Mouse (Mus musculus) spleen, postnatal 14 days (tissue): ENCODE measurements around the gene Tob2.

ENCODE experiments used
- DNase-seq, 2 experiments: peaks; one replicate each; pipeline ENCODE4 v3.0.0; 2021 to 2022; ENCODE audit warnings: low spot score in 2 of 2

Gene Tob2

DNA sequence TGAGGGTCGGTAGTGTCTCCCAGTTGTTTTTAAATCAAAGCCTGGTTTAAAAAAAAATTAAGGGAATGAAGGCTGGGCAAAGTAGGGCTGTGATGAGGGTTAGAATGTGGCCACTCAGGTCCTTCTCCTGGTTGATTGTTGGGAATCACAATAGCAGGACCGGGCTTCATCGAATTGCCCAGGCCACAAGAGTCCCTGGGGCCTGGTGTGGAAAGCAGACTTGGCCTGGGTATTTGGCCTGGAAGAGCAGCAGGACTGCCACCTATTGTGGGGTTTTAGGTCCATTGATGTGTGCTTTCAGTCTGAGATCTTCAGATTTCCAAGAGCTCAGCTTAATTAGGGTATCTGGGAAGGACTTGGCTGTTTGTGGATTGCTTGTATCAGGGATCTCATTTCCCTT is 46.3 kb downstream of the Tob2 start:
- no peak for DNase-seq

DNA sequence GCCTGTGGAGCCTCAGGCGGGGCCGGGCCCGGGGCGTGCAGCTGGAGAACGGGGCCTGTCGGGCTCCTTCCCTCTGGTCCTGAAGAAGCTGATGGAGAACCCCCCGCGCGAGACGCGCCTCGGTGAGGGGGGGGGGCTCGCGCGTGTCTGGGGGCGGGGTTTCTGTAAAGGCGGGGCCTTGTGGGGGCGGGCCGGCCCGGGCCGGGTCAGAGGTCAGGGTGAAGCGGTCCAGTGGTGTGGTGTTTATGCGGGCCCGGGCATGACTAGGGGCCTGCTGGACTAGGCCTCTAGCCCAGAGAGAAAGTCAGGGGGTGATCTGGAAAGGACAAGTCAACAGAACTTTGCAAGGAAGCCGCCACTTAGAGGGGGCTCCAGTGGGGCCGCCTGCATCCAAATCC is 47.0 kb downstream of the Tob2 start:
- DNase-seq, result no peak

DNA sequence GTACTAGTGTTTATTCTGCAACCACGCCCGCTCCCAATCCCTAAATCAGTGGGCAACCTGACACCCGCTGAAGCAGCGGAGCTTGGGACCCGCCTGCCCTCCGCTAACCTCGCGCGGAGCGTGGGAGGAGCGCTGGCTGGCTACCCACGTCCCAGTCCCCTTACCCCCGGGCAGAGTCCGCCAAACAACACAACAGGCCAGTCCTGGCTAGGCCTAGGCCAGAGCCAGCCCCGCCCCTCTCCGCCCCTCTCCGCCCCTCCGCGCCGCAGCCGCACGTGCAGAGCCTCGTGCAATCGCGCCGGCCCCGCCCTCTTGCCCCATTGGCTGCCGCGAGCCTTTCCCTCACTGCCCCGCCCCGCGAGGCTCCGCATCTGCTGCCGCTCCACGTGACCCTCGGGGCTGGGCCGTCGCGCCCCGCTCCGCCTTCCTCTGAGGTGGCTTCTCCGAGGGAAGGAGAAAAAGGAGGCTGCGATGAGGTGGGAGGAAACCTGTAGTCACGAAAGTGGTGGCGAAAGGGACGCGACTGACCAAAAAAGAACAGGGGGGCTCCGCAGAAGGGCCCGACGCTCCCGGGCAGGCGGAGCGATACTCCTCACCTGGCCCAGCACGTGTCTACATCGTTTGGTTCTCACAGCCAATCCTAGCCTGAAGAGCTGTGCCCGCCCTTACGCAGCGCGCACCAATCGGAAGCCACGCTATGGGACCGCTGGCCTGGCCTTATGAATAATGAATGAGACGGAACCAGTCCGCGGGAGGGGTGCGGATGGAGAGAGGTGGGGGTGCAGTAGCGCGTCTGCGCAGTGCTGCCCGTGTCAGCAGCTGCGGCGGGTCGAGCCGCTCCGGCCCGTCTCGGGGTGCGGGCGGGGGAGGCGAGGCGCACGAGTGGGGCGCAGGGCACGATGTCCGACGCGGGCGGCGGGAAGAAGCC is 47.7 kb downstream of the Tob2 start:
- DNase-seq, result peak; percentile 93 to 96

DNA sequence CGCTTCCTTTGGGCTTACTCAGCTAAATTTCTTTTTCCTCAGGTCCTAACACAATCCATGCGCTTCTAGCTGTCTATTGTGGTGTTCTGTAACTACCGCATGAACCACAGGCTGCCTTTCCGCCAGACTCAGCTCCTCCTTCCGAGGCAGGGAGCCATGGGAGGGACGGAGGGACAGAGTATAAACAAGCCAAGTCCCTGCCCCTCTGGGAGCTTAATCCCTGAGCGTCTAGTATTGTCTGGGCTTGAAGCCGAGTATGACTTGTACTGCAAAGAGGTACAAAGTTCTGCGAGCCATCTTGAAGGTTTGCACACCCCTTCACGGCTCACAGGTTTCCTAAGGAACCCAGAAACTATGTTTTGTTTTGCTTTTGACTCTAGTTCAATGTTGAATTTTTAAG is 48.4 kb downstream of the Tob2 start:
- peak in 1 of 2 experiments; percentile 20 for DNase-seq

DNA sequence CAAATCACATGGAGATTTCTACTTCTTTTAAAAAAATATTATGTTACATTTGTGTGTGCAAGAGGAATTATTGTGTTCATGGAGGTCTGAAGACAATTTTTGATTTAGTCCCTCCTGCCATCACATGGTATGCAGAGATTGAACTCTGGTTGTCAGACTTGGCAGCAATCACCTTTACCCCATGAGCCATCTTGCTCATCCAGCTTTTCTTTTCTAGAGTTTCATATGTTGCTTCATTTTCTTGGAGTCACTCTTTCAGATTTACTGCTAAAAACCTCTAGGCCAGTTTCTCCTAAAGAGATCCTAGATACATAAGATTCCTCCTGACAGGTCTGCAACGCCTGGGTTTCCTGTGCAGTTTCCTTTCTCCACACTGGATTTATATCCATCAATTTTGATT is 49.0 kb downstream of the Tob2 start:
- DNase-seq, result no peak

DNA sequence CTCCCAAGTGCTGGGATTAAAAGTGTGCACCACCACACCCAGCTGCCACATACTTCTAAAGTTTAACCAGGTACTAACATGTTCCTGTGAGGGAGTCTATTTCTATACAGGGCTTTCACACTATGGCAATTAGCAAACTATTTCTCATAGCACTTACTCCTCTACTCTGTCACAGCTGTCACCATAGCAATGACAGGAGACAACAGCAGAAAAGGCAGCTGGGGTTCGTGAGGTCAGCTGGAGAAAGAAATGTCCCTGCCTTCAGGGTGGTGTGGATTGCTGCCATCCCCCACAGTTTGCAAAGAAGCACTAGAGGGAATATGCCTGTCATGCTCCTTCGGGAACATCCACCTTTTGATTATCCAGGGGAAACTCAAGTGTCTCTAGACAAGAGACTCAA is 49.8 kb downstream of the Tob2 start:
- DNase-seq, result no peak

DNA sequence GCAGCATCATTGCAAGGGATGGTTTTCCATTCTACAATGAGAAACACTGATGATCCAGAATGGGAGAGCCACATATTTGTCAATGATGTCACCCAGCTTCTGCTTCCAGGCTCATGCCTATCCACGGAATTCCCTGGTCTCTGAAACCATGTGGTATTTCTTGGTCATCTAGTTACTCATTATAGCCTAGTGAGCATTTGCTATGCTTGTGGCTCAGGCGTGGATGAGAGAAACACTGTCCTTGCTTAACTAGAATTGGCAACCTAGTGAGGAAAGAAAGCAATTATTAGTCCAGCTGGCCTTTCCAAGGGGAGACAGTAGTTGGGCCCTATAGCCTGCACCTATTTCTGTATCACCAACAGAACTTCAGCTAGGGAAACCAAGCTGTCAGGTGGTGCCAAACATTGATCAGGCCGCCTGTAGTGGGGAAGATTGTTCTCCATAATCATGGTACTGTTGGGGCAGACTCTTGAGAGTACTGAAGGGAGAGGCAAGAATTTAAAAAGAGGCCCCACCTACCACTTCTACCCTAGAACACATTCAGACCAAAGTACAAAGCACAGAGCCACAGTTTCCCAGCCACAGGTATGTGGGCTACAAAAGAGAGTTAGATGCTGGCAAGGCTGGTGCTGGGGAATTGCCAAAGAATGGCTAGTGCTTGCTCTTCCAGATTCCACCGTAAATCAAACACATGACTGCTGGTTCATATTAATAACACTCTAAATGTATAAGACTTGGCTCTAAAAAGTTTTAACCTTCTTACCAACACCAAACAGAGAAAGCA is 51.8 kb downstream of the Tob2 start:
- DNase-seq, result no peak

DNA sequence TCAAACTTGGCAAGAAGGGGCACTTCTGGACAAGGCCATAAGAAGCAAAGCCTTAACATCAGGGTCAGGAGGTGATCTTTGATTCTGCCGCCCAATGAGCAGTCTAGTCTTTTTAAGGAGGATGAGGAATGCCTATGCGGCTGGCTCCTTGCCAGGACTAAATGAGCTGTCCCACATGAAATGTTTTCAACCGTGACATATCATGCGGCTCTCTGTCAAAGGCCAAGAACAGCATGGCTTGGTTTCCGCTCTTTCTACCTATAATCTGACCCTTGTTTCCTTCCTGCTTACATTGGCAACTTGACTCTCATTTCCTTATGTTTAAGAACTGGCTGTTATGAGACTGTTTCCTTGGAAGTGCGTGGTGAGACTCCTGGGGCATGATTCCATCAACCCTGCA is 53.0 kb downstream of the Tob2 start:
- no peak for DNase-seq

DNA sequence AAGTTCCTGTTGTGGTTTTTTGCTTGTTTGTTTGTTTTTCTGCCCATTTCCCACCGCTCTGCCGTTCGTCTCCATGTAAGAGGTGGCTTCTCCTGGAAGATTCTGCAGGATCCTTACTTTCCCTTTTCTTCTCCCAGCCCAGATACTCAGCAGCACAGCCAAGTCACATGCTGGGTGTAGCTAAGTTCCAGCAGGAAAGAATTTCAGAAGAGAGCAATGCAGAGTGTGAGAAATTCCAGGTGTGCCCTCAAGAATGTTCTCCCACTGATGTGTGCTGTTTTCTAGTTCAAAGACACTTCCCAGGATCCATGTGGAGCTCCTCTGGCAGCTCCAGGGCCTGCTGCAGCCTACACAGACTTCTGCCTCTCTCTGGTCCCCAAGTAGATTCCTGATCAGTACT is 53.7 kb downstream of the Tob2 start:
- DNase-seq, result no peak

DNA sequence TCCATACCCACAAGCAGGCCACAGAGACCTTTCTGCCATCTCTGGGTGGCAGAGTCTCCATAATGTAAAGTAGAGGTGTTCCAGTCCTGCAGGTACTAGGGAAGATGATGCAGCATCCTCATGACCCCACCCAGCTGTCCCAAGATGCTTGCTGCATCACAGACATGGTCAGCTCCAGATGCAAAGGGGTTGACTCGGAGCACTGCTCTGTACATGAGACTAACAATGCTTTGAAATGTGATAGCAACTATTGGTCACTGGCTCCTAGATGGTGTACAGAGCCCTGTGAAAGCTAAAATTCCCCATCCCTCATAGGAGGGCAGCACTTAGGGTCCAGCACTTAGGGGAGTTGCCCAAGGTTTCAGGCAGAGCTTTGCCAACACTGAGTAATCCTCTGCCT is 54.4 kb downstream of the Tob2 start:
- no peak for DNase-seq

DNA sequence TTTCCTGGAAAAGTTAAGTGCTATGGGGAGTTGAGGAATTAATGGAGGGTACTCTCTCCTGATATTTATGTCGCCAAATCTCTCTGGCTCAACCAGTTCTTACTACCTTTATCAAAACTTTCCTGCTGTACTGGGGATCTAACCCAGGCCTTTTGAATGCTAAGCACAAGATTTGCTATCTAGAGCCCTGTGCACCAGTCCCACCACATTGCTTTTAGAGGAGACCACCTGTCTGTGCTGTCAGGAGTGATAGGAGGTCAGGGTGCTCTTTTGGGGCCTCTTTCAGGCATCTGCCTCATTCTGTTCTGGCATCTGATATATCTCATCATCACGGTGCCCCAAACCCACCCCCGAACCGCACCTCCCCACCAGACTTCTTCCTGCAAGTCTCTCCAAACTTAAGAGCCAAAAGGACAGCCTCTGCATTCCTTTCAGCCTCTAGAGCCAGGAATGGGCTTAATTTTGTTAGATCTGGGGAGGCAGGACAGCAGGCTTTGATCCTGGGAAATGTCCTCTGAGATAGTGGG is 55.1 kb downstream of the Tob2 start:
- no peak for DNase-seq

DNA sequence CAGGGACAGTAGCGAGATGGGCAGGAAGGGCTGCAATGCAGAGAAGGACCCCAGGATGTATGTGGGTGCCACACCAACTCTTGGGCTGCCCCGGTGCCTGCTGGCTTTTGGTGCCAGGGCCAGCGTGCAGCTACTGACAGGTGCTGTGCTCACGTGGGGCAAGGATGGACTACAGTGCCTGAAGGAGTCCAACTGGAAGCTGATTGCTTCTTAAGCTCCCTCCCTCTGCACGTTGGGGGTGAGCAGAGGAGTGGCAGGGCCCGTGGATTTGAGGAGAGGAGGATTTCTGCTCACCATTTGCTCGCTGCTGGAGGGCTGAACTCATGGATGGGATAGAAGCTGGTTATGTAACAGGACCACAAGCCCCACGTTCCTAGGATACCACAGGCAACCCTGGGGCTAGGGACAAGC is 55.6 kb downstream of the Tob2 start:
- DNase-seq, result no peak

DNA sequence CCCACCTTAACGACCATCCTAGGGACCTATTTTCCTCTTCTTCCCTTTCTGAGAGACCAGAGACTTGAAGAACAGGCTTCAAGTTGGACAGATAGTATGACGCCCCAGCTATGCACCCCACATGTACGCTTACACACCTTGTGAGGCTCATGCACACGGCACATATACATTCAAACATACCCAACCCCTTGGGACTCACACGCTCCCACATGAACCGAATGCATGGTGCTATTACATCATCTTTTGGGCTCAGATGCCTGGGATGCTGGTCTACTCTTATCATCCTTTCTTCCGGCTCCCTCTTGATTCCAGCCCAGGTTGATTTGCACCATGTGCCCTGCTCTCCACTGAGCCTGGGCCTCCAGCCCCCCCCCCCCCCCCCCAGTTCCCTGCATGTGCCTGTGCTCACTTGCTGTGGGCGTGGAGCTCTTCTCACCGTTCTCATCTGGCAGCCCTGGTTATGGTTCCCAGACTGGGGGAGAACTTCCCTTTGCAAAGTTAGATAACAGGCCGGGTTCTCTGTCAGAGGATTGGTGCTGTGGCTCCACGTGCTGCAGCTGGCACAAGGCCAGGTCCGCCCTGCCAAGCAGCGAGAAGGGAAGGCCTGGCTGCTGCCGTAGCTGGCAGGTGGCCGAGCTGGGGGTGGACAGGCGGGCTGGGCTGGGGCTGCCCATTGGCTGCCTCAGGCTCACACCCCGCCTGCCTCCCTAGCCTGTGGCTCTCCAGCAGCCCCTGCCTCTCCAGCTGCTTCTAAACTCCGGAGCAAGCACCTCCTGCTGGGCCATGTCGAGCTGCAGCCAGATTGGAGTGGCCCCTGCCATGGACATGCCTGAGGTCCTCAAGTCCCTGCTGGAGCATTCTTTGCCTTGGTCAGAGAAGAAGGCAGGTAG is 56.4 kb downstream of the Tob2 start, which contains the start of gene Tef:
Gene Tef (plus strand): TSS at position 421 of the 890 bp plus-strand sequence.
- DNase-seq, result peak; percentile 87 to 92

DNA sequence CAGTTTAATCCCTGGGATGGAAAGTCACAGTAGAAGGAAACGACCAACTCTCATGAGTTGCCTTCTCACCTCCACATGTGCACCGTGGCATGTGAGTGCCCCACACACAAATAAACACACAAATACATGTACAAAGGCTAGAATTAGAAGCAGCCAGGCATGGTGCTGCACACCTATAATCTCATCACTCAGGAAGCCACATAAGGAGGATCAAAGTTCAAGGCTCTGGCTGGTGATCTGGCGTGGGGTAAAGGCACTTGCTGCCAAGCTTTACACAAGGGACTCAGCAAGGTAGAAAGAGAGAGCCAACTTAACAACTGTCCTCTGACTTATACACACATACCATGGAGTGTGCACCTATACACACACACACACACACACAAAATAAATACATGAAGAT is 58.2 kb downstream of the Tob2 start:
- DNase-seq, result no peak

DNA sequence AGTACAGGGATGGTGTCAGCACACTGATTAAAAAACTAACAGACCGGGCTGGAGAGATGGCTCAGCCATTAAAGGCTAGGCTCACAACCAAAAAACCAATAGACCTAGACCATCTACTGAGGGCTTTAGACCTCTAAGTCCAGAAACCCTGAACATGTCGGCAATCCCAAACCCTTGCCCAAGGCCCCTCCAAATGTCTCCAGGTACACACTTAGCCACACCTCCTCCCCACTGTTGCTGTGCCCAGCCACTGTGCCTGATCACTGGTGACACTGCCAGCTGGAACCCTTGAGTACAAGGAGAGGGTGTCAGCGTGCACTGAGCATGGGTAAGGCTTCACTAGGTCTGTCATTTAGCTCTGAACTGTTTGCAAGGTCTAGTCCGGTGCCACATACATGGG is 60.2 kb downstream of the Tob2 start:
- no peak for DNase-seq
